Mouse (Mus musculus) liver, embryonic 14.5 days (tissue): Measurements from ENCODE around the gene Mgl2.

ENCODE experiments used
- CTCF ChIP-seq: IDR thresholded peaks from 2 replicates; pipeline ENCODE4 v1.5.1; 2016; ENCODE audit warnings: antibody characterized with exemption, low read depth, control low read depth
- EP300 ChIP-seq: IDR thresholded peaks from 2 replicates; pipeline ENCODE4 v1.6.1; 2016; ENCODE audit warnings: antibody characterized with exemption, low read depth

DNA sequence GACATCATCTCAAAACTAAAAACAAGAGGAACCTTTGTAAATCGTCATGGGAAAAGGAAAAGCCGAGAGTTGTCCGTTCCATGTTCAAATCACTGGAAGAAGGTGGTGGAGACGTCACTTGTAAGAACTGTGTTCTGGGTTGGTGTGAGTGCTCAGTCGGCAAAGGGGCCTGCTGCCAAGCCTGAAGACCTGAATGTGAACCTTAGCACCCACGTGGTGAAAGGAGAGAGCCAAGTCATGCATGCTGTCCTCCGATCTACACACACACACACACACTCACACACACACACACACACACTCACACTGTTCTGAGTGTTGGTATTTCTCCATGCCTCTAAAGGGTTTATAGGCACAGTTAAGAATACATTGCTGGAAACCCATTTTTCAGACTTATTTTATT, 41.1 kb downstream of the Mgl2 start:
- TF ChIP-seq CTCF (no peak), EP300 (no peak)
